Mouse (Mus musculus): ENCODE measurements around the gene Apoe. TPM values are rescaled to one million over a fixed set of nuclear protein-coding genes. Genes with fewer than 3 reads are reported as not detected.
A peak's percentile ranks its signal among the peaks of the same experiment; 100 is the strongest.

The Apoe gene
- polyA plus RNA-seq, 1 experiment from 2014 or later = 355 TPM

GRCm38 (mm10) chr7:19705271-19705670 is 6.3 kb upstream of the Apoe start:
- ATAC-seq = no peak
- H3K4me3 ChIP-seq (ENCODE audit: low read length) = no peak overlapping the region

DNA sequence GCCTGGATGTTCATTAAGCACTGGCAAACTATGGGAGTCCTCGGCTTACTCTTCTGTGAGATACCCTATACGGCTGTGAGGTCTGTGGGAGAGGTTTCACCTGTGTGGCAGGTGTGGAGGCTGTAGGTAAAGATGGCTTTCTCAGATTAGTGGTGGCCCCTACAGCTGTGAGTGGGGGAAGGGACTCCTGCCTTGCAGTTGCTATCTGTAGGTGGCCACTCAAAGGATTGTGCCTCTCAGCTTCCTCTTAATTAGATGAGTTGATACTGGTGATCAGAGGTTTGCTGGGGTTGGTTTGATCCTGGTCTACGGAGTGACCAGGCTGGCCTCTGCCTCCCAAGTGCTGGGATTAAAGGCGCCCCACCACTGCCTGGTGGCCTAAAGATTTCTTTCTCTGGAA is 5.5 kb upstream of the Apoe start:
- 89% methylated on average over 4 of the region's 4 CpGs for WGBS
- H3K4me2 ChIP-seq (ENCODE audit: low read depth, low read length) = no peak overlapping the region
- no peaks in the 10 kb centered on the region for H3K9me3 ChIP-seq (ENCODE audit: control insufficient read depth, low read length)
- H3K36me3 ChIP-seq (ENCODE audit: control insufficient read depth, insufficient read depth, low read length) = peaks cover 13% of the 10 kb centered on the region
- peaks cover 24% of the 10 kb centered on the region for H3K4me1 ChIP-seq (ENCODE audit: control insufficient read depth, insufficient read depth, low read length)
- H3K27ac ChIP-seq (ENCODE audit: low read length) = no peak overlapping the region
- no peak overlapping the region for H3K4me3 ChIP-seq (ENCODE audit: low read length)
- no peak overlapping the region for H3K9ac ChIP-seq (ENCODE audit: low read depth, low read length)
- no peaks in the 10 kb centered on the region for H3K27me3 ChIP-seq (replicated peaks; ENCODE audit: control insufficient read depth, insufficient read depth, low read length)
- ATAC-seq = no peak

More at GRCm38 (mm10) chr7:19705271-19705670, 6.3 kb upstream of the Apoe start:
- H3K4me2 ChIP-seq (ENCODE audit: low read depth, low read length) = no peak overlapping the region
- H3K9ac ChIP-seq (ENCODE audit: low read depth, low read length) = no peak overlapping the region
- H3K36me3 ChIP-seq (ENCODE audit: control insufficient read depth, insufficient read depth, low read length) = peaks cover 19% of the 10 kb centered on the region
- WGBS = 98% methylated on average over 7 of the region's 7 CpGs
- no peaks in the 10 kb centered on the region for H3K9me3 ChIP-seq (ENCODE audit: control insufficient read depth, low read length)
- H3K27ac ChIP-seq (ENCODE audit: low read length) = no peak overlapping the region
- no peaks in the 10 kb centered on the region for H3K27me3 ChIP-seq (replicated peaks; ENCODE audit: control insufficient read depth, insufficient read depth, low read length)
- peaks cover 18% of the 10 kb centered on the region for H3K4me1 ChIP-seq (ENCODE audit: control insufficient read depth, insufficient read depth, low read length)

DNA sequence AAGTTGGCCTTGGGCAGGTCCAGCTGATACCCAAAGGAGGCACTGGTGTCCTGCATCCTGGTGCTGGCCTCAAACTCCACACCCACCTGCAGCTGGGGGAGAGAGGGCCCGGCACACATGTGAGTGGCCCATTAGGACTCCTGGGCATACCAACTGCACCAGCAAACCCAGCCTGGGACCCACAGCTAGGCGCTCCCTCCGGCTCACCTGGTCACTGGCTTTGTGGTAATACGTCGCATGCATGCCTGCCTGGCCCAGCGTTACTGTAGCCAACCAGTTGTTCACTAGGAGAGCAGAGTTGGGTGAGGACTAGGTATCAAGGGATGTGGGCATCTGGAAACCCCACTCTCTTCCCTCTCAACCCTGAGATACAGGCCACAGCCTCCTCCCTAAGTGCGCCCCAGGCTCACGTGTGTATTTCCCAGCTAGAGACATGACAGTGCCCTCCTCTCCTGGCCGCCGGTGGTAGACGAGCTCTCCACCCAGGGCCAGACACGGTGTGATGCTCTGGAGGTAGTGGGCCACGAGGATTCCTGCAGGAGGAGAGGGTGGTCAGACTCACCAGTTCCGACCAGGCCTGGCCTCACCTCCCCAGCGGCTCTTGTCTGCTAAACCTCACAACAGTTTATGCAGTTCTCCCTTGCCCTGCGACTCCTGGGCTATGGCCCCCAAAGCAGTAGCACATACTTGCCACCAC is 4.0 kb upstream of the Apoe start:
- Histone ChIP-seq H3K27me3 (replicated peaks; ENCODE audit: control insufficient read depth, insufficient read depth, low read length) (no peaks in the 10 kb centered on the region), H3K27ac (ENCODE audit: low read length) (no peak overlapping the region), H3K4me3 (ENCODE audit: low read length) (no peak overlapping the region), H3K9me3 (ENCODE audit: control insufficient read depth, low read length) (no peaks in the 10 kb centered on the region), H3K36me3 (ENCODE audit: control insufficient read depth, insufficient read depth, low read length) (peaks cover 10% of the 10 kb centered on the region), H3K4me1 (ENCODE audit: control insufficient read depth, insufficient read depth, low read length) (peaks cover 38% of the 10 kb centered on the region), H3K4me2 (ENCODE audit: low read depth, low read length) (no peak overlapping the region), H3K9ac (ENCODE audit: low read depth, low read length) (no peak overlapping the region)
- ATAC-seq = no peak
- WGBS = 88% methylated on average over 16 of the region's 16 CpGs

DNA sequence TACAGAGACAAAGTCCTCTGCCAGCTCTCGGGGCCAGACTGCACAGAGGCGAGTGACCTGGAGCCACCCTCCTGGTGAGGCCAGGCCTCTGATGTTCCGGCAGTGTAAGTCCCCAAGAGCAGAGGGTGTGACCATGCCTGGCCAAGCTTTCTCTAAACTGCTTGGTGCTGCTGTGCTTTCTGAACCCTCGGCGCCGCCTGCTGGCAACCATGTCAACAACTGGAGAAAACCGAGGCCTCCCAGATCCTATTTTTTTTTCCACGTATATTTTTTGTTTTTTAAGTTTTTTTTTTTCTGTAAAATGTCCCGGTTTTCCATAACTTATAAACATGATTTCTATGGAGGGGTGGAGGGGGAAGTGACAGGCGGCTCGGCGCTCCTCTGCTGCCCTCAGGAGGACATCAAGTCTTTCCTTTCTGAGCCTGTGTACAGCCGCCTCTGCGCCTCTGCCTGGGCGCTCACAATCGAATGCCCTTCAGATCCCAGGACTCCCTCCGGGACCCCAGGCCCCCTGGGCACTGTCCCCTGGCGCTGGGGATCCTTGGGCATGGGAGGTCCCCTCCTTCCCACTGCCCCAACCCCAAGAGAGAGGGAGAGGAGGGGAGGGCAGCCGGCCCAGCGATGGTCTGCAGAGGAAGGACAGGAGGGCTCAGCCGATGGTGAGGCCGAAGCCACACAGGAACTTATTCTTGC is 2.2 kb upstream of the Apoe start:
- Histone ChIP-seq H3K4me1 (ENCODE audit: control insufficient read depth, insufficient read depth, low read length) (peaks cover 38% of the 10 kb centered on the region), H3K36me3 (ENCODE audit: control insufficient read depth, insufficient read depth, low read length) (peaks cover 8% of the 10 kb centered on the region; the same call in 1 of the 2 replicates), H3K27ac (ENCODE audit: low read length) (peak overlapping the region; percentile 83), H3K9ac (ENCODE audit: low read depth, low read length) (peak overlapping the region; percentile 59), H3K4me3 (ENCODE audit: low read length) (no peak overlapping the region), H3K9me3 (ENCODE audit: control insufficient read depth, low read length) (no peaks in the 10 kb centered on the region; the same call in 1 of the 2 replicates), H3K27me3 (replicated peaks; ENCODE audit: control insufficient read depth, insufficient read depth, low read length) (no peaks in the 10 kb centered on the region), H3K4me2 (ENCODE audit: low read depth, low read length) (peak overlapping the region; percentile 30; the same call in 1 of the 2 replicates)
- WGBS = 30% methylated on average over 22 of the region's 22 CpGs
- ATAC-seq = peak; percentile 95

- peak; percentile 57 for ATAC-seq
- Histone ChIP-seq H3K9ac (ENCODE audit: low read depth, low read length) (peak overlapping the region; percentile 42; the same call in 1 of the 2 replicates), H3K4me3 (ENCODE audit: low read length) (no peak overlapping the region), H3K9me3 (ENCODE audit: control insufficient read depth, low read length) (no peaks in the 10 kb centered on the region; the same call in 1 of the 2 replicates), H3K4me2 (ENCODE audit: low read depth, low read length) (peak overlapping the region; percentile 30; the same call in 1 of the 2 replicates), H3K36me3 (ENCODE audit: control insufficient read depth, insufficient read depth, low read length) (peaks cover 8% of the 10 kb centered on the region; the same call in 1 of the 2 replicates), H3K4me1 (ENCODE audit: control insufficient read depth, insufficient read depth, low read length) (peaks cover 38% of the 10 kb centered on the region), H3K27me3 (replicated peaks; ENCODE audit: control insufficient read depth, insufficient read depth, low read length) (no peaks in the 10 kb centered on the region), H3K27ac (ENCODE audit: low read length) (peak overlapping the region; percentile 83)
- whole genome bisulfite sequencing = 48% methylated on average over 12 of the region's 12 CpGs
Measured at GRCm38 (mm10) chr7:19700299-19701068, 1.5 kb upstream of the Apoe start.

GRCm38 (mm10) chr7:19699827-19700148 is 800 bp upstream of the Apoe start:
- peaks cover 8% of the 10 kb centered on the region; the same call in 1 of the 2 replicates for H3K36me3 ChIP-seq (ENCODE audit: control insufficient read depth, insufficient read depth, low read length)
- 84% methylated on average over 4 of the region's 4 CpGs for WGBS
- H3K9me3 ChIP-seq (ENCODE audit: control insufficient read depth, low read length) = no peaks in the 10 kb centered on the region; the same call in 1 of the 2 replicates

DNA sequence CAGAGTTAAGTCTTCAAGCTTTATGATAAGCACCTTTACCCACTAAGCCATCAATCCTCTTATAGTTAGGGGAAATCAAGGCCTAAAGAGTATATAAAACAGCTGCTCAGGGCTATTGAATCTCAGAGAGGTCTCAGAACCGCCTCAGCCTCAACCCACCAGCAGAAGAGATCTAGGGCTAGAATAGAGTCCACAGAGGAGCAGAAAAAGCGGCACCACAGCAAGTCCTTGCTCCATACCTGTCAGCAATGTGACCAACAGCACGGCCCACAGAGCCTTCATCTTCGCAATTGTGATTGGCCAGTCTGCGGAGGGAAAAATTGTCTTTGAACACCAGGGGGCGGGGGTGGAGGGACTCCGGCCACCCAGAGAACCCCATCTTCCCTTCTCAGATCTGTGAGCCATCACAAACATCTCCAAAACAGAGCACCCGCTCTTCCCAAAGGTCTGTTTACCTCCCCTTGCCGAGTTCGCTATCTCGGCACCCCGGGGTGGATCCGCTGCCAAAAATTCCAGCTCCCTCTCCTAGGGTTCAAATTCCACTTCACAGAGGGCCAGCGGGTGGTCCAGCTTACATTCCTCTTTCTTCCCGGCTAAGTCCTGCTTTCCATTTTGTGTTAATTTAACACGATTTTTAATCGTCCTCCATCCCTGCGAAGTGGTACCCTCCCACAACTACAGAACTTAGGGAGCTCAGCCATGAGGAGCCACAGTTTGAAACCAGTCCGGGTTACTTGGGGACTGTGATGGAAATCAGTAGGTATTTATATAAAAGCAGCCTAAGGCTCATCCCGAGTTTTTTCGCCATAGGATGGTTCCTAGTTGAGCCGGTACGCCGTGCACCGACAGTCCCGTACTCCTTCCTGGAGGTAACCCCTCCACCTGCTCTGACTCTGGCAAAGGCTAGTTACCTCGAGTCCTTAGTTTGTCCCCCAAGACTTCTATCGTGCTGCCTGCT is 760 bp downstream of the Apoe start:
- WGBS = 5% methylated on average over 28 of the region's 28 CpGs
- no peaks in the 10 kb centered on the region; the same call in 1 of the 2 replicates for H3K9me3 ChIP-seq (ENCODE audit: control insufficient read depth, low read length)
- peaks cover 8% of the 10 kb centered on the region; the same call in 1 of the 2 replicates for H3K36me3 ChIP-seq (ENCODE audit: control insufficient read depth, insufficient read depth, low read length)
- no peaks in the 10 kb centered on the region for H3K27me3 ChIP-seq (replicated peaks; ENCODE audit: control insufficient read depth, insufficient read depth, low read length)
- no peak for ATAC-seq
- H3K9ac ChIP-seq (ENCODE audit: low read depth, low read length) = peak overlapping the region; percentile 60
- peaks cover 54% of the 10 kb centered on the region for H3K4me1 ChIP-seq (ENCODE audit: control insufficient read depth, insufficient read depth, low read length)
- H3K27ac ChIP-seq (ENCODE audit: low read length) = no peak overlapping the region
- H3K4me3 ChIP-seq (ENCODE audit: low read length) = peak overlapping the region; percentile 37
- peak overlapping the region; percentile 59 for H3K4me2 ChIP-seq (ENCODE audit: low read depth, low read length)

More at GRCm38 (mm10) chr7:19699827-19700148, 800 bp upstream of the Apoe start:
- H3K4me2 ChIP-seq (ENCODE audit: low read depth, low read length) = no peak overlapping the region
- no peak overlapping the region for H3K4me3 ChIP-seq (ENCODE audit: low read length)
- H3K27ac ChIP-seq (ENCODE audit: low read length) = peak overlapping the region; percentile 83; the same call in 1 of the 2 replicates
- H3K9ac ChIP-seq (ENCODE audit: low read depth, low read length) = no peak overlapping the region
- H3K27me3 ChIP-seq (replicated peaks; ENCODE audit: control insufficient read depth, insufficient read depth, low read length) = no peaks in the 10 kb centered on the region
- no peak for ATAC-seq
- H3K4me1 ChIP-seq (ENCODE audit: control insufficient read depth, insufficient read depth, low read length) = peaks cover 40% of the 10 kb centered on the region

GRCm38 (mm10) chr7:19696336-19696873 is 2.6 kb downstream of the Apoe start:
- no peak for ATAC-seq
- H3K27me3 ChIP-seq (replicated peaks; ENCODE audit: control insufficient read depth, insufficient read depth, low read length) = no peaks in the 10 kb centered on the region
- 0 out of 2 replicates have a peak, but pooled peaks cover 6% of the 10 kb centered on the region for H3K36me3 ChIP-seq (ENCODE audit: control insufficient read depth, insufficient read depth, low read length)
- H3K4me2 ChIP-seq (ENCODE audit: low read depth, low read length) = no peak overlapping the region
- no peak overlapping the region for H3K9ac ChIP-seq (ENCODE audit: low read depth, low read length)
- H3K4me3 ChIP-seq (ENCODE audit: low read length) = no peak overlapping the region
- no peak overlapping the region for H3K27ac ChIP-seq (ENCODE audit: low read length)
- no peaks in the 10 kb centered on the region; the same call in 1 of the 2 replicates for H3K9me3 ChIP-seq (ENCODE audit: control insufficient read depth, low read length)
- H3K4me1 ChIP-seq (ENCODE audit: control insufficient read depth, insufficient read depth, low read length) = peaks cover 61% of the 10 kb centered on the region
- 93% methylated on average over 34 of the region's 34 CpGs for WGBS
